In genomic region chr5:114067543-114067942, GRCm38 (mm10) we compare ENCODE assay signal across 36 mouse cellular contexts. TPM values are rescaled to one million over a fixed set of nuclear protein-coding genes. Genes with fewer than 3 reads are reported as not detected.
"Had no signal": no experiment of that assay in that cellular context is flagged by ENCODE, and none has a peak within 500 bp of the region (broad histone marks: within the 10 kb centered on the region; RNA-seq: fewer than 3 reads in every experiment).

No protein-coding gene starts in this region.

- H3K4me1 ChIP-seq: heart, embryonic 10.5 days; heart, embryonic 12.5 days; heart, embryonic 13.5 days; heart, embryonic 15.5 days; intestine, embryonic 15.5 days; kidney, embryonic 15.5 days had no signal

- H3K9ac ChIP-seq: heart, embryonic 12.5 days; heart, embryonic 13.5 days; heart, embryonic 15.5 days; hindbrain, embryonic 12.5 days; hindbrain, embryonic 13.5 days; hindbrain, embryonic 14.5 days; hindbrain, embryonic 15.5 days; intestine, embryonic 15.5 days; kidney, embryonic 15.5 days had no signal

- H3K4me2 ChIP-seq: heart, embryonic 11.5 days; heart, embryonic 12.5 days; heart, embryonic 13.5 days; heart, embryonic 15.5 days; hindbrain, embryonic 12.5 days; hindbrain, embryonic 13.5 days; hindbrain, embryonic 14.5 days; hindbrain, embryonic 15.5 days; intestine, embryonic 15.5 days; kidney, embryonic 15.5 days had no signal

- H3K9me3 ChIP-seq: heart, embryonic 10.5 days; heart, embryonic 13.5 days; heart, embryonic 15.5 days; hindbrain, embryonic 10.5 days; hindbrain, embryonic 12.5 days; hindbrain, embryonic 13.5 days; hindbrain, embryonic 15.5 days; intestine, embryonic 15.5 days; kidney, embryonic 15.5 days had no signal

- H3K27me3 ChIP-seq: heart, embryonic 12.5 days; heart, embryonic 13.5 days; heart, embryonic 15.5 days; hindbrain, embryonic 12.5 days; hindbrain, embryonic 13.5 days; hindbrain, embryonic 15.5 days; intestine, embryonic 15.5 days; kidney, embryonic 15.5 days had no signal

- H3K27ac ChIP-seq: heart, embryonic 10.5 days; heart, embryonic 13.5 days; heart, embryonic 15.5 days; hindbrain, embryonic 10.5 days; hindbrain, embryonic 12.5 days; hindbrain, embryonic 13.5 days; hindbrain, embryonic 14.5 days; hindbrain, embryonic 15.5 days; hindbrain, postnatal 0 days; intestine, embryonic 15.5 days; kidney, embryonic 15.5 days; kidney, postnatal 0 days; layer of hippocampus, adult 2 months had no signal

- H3K4me3 ChIP-seq: heart, embryonic 10.5 days; heart, embryonic 12.5 days; heart, embryonic 13.5 days; heart, embryonic 15.5 days; hindbrain, embryonic 10.5 days; hindbrain, embryonic 12.5 days; hindbrain, embryonic 13.5 days; hindbrain, embryonic 15.5 days; intestine, embryonic 15.5 days; kidney, embryonic 15.5 days; layer of hippocampus, adult 2 months had no signal

- H3K36me3 ChIP-seq: heart, embryonic 10.5 days; heart, embryonic 12.5 days; heart, embryonic 13.5 days; heart, embryonic 15.5 days; hindbrain, embryonic 10.5 days; intestine, embryonic 15.5 days; kidney, embryonic 15.5 days had no signal

- DNase-seq: heart, postnatal 10 days; heart, postnatal 14 days; heart, postnatal 36 days; heart, postnatal 4 days; kidney, adult 11 months; kidney, adult 18-20 months; kidney, adult 2 months; kidney, adult 8-10 months; kidney, adult 9 months; kidney, postnatal 10 days; kidney, postnatal 14 days; kidney, postnatal 25 days; kidney, postnatal 36 days; kidney, postnatal 4 days; layer of hippocampus, adult 9-11 months; layer of hippocampus, postnatal 36 days had no signal

RNA-seq across cellular contexts. Expression of gene Svop, which starts 23.8 kb away (rescaled TPM):
- total RNA-seq: heart, postnatal 10 days; heart, postnatal 25 days; heart, postnatal 36 days; hematopoietic stem cell, adult 5-6 weeks had no signal
- polyA plus RNA-seq: heart, embryonic 11.5 days; heart, embryonic 15.5 days; heart, postnatal 0 days; inflammation-experienced regulatory T-cells, adult 6 months; kidney, embryonic 14.5 days had no signal
